Mouse (Mus musculus): ENCODE data around the gene Olfr828.
A peak's percentile ranks its signal among the peaks of the same experiment; 100 is the strongest.

Gene Olfr828

DNA sequence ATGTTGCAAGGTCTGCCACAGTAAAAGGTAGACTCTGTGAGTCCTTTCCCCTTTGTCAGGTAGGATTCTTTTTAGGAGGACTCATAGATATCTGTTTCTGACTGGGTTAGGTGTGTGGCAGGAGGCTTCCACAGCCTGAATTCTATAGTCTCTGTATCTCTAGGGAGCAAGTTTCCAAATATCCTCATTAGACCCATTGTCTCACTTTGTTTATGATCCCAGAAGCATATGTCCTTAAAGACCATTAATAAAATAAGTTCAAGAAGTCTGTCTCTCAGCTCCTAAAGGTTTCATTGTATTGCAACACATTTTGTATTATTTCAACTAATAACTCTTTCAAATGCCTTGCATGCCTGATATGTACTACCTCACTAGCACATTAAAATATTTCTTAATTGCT, at the start of gene Olfr828:
TSS of gene Olfr828 (minus strand) at position 101 of the 400 bp plus-strand sequence.
- no peak for DNase-seq (ENCODE audit: low read depth, low spot score)

- DNase-seq (ENCODE audit: low read depth, low spot score), result no peak
These were observed 35.3 kb upstream of the Olfr828 start, which contains the start of gene Olfr829 for GRCm38 (mm10) chr9:18854633-18855032. TSS of gene Olfr829 (plus strand) at chr9:18854933.

GRCm38 (mm10) chr9:18785316-18785715, 34.0 kb downstream of the Olfr828 start:
- peak; percentile 57 for DNase-seq (ENCODE audit: low read depth, low spot score)

- peak; percentile 56 for DNase-seq (ENCODE audit: low read depth, low spot score)
These were observed 39.9 kb downstream of the Olfr828 start for GRCm38 (mm10) chr9:18779476-18779875.

DNA sequence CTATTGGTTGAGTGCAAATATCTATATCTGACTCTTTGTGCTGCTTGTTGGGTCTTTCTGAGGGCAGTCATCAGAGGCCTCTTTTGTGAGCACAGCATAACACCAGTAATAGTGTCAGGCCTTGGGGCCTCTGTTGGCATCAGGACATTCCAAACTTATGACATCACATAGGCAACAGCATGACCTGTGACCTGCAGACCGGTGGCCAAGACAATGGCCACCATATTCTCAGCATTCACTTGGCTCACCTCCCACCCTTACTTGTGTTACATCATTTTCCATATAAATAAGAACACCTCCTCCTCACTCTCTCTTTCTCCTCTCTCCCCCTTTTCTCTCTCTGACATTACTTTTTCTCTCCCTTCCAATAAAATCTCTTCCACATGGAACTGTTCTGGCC, 40.3 kb downstream of the Olfr828 start:
- peak; percentile 45 for DNase-seq (ENCODE audit: low read depth, low spot score)
